Mouse (Mus musculus) right cerebral cortex, postnatal 25 days (tissue): ENCODE measurements at regions not wholly inside any gene's neighbourhood (a gene's known extent, or its start where the extent isn't known, plus 50 kb on each side); places are given as distances from the start of the nearest gene placed in this dataset.
"Not testable (repeated sequence)": the region's sequence is repeated elsewhere in the genome, so short reads cannot be mapped to it uniquely, and the experiment has no call there.

ENCODE experiments used
- DNase-seq: peaks from one replicate; pipeline ENCODE4 v3.0.0; 2022

DNA sequence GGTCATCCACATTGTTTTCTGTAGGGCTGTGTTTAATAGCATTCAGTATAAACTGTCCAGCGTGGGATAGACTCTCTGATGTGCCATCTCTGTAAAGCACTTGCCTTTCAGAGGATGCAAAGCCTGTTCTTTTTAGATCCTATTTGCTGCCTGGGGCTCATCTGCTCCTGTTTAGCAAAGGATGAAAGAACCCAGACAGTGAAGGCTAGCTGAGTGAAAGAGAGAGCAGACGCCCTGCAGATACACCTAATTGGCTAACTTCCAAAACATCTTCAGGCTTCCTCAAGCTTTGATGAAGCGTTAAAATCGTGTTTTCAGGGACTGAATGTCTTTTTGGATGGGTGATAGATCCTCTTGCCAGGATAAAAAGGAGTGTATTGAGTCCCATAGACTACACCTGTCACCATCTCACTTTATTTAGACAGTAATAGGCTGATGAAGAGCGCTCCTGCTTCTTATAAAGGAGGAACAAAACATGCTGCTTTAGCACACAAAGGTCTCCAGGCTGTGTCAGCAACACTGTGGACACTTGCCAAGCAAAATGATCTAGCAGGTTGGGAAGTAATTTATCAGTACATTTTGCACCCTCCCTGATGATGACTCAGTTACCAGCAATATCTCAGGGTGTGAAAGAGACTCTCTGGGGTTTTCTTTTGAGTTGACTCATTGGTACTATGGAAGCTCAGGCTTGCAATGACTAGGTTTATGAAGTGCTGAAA lies 4717.3 kb downstream of the 9330182O14Rik start:
- DNase-seq: no peak

DNA sequence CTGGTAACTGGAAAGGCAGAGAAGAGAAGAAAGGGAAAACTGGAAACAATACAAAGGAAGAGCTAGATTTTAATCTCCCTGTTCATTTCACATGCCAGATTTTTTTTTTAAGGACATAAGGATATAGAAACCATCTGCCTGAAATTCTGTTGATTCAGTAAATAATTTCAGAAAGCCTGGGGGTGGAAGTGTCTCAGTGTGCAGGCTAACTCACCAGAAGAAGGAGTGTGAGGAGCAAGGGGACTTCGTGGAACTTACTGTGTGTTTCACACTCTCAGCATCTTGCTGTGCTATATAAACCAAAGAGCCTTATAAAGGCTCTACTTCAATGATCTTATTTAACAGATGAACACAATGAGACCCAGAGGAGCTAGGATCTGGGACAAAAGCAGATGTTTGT lies 4722.9 kb downstream of the 9330182O14Rik start:
- DNase-seq: no peak

DNA sequence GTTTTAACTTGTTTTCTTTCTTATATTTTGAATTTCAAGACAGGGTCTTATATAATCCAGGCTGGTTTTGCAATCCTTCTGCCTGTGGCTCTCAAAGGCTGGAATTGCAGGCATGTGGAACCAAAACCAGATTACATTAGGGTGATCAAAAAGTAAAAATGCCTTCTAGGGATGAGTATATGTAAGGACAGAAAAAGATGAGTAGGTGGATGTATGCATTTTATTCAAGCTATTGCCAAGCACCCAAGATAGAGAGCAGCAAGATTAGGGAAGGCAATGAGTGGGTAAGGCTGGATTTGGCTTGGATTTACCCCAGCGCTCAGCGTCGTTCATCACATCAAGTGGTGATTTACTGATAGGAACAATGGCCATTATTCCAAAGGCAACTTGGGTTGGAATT lies 4725.2 kb downstream of the 9330182O14Rik start:
- DNase-seq: no peak

DNA sequence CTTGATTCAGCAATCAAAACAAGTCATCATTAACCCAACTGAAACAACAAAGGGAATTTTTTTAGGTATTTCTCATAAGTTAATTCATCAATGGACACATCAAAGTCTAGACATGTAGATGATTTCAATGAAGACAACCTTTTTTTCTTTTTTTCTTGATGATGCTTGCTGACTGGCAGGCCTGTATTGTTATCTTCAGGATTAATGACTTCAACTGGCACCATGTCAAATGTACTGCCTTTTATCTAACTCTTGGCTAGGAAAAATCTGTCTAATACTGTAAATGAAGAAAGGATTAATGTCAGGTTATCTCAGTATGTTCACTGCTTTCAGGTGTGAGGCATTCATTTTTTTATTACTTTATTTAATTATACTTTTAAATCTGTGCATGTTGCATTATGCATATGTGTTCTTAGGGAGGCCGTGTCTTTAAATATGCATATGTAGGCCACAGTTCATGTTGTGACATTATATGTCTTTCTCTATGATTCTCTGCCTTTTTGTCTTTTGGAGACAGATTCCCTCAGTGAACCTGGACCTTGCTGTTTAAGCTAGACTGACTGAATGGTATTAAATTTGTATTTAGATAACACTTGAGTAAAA lies 4726.1 kb downstream of the 9330182O14Rik start:
- no peak for DNase-seq

DNA sequence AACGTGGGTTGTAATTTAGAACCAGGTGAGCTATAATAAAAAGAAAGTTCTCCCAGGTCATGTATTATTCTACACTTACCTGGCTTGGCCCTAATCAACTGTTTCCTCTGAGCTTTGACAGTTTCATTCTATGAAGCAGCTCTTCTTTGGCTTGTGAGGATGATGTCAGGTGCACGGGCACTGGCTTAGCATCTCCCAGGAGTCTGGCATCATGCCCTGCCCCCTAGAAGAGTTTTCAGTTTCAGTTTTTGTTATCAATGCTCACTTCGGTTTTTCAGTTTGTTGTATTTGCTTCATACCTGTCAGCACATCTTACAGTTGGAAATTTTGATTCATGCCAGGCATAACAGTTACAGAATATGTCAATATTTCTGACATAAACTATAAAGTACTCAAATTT lies 4734.4 kb downstream of the 9330182O14Rik start:
- DNase-seq: no peak

DNA sequence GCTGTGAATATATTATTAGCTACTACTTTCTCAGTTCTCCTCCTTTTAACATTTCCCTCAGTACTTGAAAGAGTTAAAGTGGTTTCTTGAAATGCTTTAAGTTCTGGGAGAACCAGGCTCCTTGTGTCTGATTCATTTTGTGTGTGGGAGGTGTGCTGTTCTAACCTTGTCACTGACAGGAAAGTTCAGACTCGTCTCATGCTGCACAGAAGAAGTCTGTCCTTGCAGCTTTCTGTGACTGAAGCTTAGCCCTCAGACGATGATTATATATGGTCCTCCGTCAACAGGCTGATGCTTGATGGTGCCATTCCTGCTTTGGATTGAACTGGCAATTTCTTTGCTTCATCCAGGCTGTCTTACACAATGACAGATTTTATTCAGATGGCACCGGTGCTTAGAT lies 4734.9 kb downstream of the 9330182O14Rik start:
- peak; percentile 42 for DNase-seq

DNA sequence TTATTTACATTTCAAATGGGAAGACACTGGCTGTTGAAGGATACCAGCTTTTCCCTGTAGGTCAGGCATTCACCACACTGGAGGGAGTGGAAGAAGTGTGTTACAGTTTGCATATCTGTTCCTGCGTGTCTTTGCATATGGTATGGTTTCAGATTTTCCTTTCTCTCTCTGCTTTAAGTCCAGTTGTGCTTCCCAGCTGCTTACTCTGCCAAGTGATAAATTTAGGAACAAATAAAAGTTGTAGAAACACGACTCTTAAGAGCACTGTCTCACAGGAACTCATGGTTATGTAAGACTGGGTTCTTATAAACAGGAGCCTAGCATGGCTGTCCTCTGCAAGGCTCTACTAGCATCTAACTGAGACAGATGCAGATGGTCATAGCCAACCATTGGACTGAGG lies 4735.5 kb downstream of the 9330182O14Rik start:
- DNase-seq: no peak

DNA sequence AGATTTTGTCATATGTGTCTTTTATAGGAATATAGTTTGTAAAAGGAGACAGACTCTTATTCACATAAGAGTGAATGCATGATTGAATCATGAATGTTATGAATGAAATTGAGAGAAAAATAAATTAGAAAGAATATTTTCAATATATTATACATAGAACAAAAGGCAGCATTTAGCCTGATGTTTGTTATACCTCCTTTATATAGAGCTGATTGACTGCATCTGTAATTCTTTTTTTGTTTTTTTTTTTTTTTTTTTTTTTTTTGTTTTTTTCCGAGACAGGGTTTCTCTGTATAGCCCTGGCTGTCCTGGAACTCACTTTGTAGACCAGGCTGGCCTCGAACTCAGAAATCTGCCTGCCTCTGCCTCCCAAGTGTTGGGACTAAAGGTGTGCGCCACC lies 4736.8 kb downstream of the 9330182O14Rik start:
- not testable (repeated sequence) for DNase-seq

DNA sequence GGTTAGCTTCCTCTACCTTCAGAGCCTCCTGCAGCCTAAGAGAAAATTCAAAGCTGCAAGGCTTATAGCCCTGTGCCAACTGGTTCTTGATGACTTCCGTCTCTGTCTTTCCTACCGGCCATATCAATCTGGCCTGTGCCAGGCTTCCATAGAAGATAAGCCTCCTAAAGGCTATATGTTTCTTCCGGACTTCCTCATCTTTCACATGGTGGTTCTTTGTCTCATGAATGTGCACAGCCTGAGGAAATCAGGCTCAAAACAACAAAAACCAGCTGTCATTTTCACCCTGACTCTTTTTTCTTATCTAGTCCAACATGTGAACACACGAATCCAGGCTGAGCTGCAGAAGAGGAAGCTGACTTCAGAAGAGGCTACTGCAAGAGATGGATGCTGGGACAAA lies 4748.1 kb downstream of the 9330182O14Rik start:
- no peak for DNase-seq

DNA sequence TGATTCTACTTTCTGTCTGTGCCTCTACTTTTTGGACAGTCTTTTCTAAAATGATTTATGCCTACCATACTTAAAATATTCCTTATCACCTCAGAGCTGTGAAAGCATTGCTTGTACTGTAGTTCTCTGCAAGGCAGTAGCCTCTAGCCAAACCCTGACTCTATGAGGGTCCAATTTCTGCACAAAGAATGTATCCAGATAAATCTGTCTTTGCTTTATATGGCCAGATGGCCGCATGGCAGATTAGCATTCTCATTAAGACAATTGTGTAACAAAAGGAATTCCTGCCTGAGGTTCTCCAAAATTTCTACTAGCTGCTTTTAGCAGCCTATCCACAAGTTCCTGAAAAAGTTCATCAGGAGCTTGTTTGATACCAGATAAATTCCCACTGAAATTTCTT lies 4757.4 kb downstream of the 9330182O14Rik start:
- no peak for DNase-seq

DNA sequence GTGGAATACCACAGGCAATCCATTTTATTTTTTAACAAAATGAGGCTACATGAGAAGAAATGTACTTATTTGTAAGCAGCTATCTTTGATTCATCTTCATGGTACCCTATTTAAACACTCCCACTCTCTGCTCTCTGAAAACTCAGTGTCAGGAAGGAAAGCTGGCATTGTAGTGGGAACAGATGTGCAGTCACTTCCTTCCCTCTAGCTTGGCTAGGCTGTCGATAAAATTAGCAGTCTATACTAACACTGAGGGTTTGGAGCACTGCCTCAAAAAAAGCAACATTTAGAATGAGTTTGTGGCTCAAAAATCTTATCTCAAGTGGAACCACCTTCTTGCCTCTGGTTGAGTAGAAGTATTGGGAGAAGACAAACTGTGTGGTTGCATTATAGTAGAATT lies 4762.1 kb downstream of the 9330182O14Rik start:
- DNase-seq: peak; percentile 44

DNA sequence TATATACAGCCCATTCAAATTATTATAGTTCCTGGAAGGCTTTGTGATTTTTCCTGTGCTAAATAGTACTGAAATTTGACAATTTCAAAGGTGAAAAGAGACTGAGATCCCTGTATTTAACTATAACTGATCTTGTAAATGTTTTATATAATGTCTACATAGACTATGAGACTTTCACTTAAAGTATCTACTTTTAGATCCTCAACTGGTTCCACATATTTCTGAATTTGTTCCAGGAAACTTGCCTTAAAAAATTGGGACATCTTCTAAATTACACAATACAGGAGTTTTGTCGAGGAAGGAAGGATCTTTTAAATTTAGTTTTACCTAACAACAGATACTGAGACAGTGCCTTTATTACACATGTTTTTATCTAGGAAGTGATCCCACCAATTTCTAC lies 4763.4 kb downstream of the 9330182O14Rik start:
- DNase-seq: no peak

DNA sequence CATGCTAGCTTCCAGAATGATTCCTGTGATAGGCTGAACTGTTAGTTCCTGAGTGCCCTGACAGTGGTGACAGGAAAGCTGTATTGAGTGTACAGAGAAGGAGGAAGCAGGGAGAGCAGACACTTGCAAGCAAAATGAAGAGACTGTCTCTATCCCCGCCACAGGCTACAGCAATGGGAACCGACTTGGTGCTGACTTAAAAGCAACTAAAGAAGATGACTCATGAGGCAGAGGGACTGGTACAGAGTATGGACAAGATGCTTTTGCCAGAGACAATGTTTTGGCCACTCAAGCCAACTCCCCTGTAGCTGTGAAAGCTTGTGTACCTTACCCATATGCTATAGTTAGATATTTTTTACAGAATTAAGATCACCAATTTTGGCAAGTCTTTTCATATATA lies 4773.0 kb downstream of the 9330182O14Rik start:
- DNase-seq: no peak

DNA sequence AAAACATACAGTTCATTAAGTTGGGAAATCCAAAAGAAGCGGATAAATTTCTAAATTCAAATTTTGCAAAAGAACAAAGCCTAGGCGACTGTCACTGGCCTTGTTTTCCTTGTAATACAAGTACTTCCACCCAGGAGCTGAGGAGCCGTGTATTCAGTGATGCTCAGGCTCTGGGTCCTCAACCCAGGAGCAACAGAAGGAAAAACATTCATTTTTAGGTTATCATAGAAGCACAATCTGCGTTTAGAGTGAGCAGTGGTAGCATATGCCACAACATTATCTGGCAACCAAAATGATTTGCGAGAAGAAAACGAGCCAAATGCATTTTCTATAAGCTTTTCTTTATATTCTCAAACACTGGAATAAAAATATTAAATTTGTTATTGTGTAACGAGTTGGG lies 4779.3 kb downstream of the 9330182O14Rik start:
- DNase-seq: no peak

DNA sequence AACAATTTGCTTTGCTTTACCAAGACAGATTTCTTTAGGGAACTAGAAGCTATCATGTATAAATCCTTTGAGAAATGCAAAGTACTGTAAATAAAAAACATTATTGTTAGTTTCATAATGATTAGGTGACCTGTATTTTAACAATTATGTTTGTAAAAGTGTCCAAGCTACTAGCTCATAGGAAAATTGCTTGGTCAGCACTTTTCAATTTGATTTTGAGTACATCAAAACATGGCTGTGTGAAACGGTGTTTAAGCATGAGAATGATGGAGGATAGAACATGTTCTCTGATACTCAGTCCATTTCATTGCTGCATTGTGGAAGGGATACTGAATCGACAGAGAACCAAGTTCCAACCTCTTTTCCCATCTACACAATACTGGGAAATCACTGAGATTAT lies 4780.8 kb downstream of the 9330182O14Rik start:
- no peak for DNase-seq

DNA sequence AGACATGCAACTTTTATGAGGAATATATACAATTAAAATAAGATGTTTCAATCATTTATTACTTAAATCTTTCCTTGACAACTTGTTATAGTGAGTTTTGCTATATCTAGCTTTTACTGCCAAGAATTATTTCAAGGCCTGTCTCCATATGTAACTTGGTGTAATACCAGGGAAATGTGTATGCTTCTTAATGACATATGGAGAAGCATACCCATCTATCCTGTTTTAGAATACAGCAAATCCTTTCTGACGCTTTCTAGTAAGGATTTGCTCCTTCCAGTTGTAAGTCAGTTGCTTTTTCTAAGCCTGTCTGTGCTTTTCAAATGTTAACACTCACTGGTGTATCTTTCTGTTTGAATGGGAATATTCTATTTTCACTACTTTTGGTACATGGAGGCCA lies 4782.3 kb downstream of the 9330182O14Rik start:
- no peak for DNase-seq

DNA sequence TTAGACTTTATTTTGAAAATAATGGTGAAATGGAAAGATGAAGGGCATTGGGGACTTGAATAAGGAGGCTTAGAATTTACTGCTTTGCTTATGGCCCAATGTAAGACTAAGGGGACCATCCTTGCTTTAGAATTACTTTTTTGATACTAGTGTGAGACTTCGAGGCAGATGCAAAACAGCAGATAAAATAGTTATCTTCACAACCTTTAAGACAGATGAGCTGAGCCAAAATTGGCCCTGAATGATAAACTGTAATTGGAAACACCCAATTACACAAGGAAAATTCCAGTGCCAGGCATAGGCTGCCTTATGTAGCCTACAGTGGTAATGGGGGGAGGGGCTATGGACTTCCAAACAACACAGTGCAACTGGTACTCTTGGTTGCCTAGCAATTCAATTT lies 4790.5 kb downstream of the 9330182O14Rik start:
- DNase-seq: no peak

DNA sequence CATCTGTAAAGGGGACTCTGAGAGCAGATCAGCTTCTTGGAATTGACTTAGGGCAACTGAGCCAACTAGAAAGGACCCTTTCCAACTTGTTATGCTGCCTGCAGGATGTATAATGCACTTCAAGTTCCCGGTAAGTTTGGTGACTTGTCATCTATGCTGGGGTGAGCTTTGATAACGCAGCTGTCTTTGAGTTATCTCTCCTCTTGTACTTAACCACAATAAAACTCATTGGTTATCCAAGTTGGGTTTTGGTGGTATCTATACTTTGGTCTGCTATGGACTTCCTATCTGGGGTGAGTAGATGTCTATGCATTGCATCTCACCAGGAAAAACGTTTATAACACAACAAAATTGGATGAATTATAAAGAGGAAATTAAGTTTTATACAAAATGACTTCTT lies 4792.9 kb downstream of the 9330182O14Rik start:
- no peak for DNase-seq

DNA sequence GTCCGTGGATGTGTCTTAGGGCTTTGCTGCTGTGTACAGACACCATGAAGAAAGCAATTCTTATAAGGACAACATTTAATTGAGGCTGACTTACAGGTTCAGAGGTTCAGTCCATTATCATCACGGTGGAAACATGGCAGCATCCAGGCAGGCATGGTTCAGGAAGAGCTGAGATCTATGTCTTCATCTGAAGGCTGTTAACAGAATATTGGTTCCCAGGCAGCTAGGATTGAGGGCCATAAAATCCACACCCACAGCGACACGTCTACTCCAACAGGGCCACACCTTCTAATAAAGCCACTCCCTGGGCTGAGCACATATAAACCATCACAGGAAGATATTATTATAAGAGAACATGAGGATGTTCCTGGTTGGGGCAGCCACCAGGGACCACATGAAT lies 4814.5 kb downstream of the 9330182O14Rik start:
- DNase-seq: no peak

DNA sequence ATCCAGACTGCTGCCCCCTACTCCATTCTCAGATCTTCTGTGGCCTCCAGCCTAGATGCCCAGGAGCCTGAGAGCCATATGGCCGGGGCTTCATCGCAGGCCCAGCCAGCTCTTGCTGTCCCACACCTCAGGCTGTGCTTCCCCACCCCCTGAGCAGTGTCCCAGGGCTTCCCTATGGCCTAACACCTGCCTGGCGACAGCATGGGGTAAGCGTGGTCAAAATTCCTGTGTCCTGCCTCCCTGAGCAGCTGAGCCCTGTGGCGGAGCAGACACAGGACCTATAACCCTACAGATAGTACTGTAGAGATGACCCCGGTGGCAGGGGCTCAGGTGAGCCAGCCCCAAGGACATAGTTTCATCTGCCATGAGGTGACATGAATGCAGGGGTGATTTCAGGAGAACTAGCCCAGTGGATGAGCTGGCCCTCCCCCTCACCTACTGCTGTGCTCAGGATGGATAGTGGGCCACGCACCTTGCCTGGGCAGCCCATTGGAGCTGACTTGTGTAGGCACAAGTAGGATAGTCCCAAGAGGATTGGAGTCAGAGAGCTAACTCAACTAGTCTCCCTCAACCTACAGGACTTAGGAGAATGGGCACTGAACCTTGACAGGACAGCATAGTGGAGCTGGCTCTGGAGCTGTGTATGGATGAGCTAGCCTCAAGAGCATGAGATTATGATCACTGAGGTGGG lies 4816.9 kb downstream of the 9330182O14Rik start:
- no peak for DNase-seq
